Mouse (Mus musculus) small intestine, adult 2 months (tissue): ENCODE results near the gene Lcn5. TPM values are rescaled to one million over a fixed set of nuclear protein-coding genes. Genes with fewer than 3 reads are reported as not detected.

Source experiments
- H3K27ac ChIP-seq: fragments of 200-500 bp; 2 replicates; pipeline ENCODE4 v1.5.1; 2012; ENCODE audit warnings: low read depth, low read length, control low read depth, inconsistent platforms; ENCODE audit not compliant: insufficient read depth
- H3K27me3 ChIP-seq: fragments of 200-500 bp; 2 replicates; pipeline ENCODE4 v1.6.1; 2012; ENCODE audit warnings: mild to moderate bottlenecking, moderate library complexity, low read length, inconsistent platforms; ENCODE audit not compliant: control insufficient read depth, insufficient read depth
- H3K36me3 ChIP-seq: fragments of 200-500 bp; 2 replicates; pipeline ENCODE4 v1.6.1; 2012; ENCODE audit warnings: mild to moderate bottlenecking, low read length, control low read depth, inconsistent platforms; ENCODE audit not compliant: control insufficient read depth, insufficient read depth
- H3K4me1 ChIP-seq: fragments of 200-500 bp; 2 replicates; pipeline ENCODE4 v1.6.1; 2012; ENCODE audit warnings: low read length, inconsistent platforms, mixed read lengths; ENCODE audit not compliant: control insufficient read depth, insufficient read depth, insufficient read length
- H3K4me3 ChIP-seq: fragments of 200-500 bp; 2 replicates; pipeline ENCODE4 v1.5.1; 2012; ENCODE audit warnings: low read depth, mild to moderate bottlenecking, control low read depth, inconsistent platforms, low read length, moderate library complexity
- CTCF ChIP-seq: fragments of 200-500 bp; IDR thresholded peaks from 2 replicates; pipeline ENCODE4 v1.5.1; 2012; ENCODE audit warnings: low read depth, mild to moderate bottlenecking, control low read depth, inconsistent platforms, low read length, moderate library complexity, mixed read lengths; ENCODE audit not compliant: insufficient replicate concordance, insufficient read length; ENCODE audit errors: extremely low read depth
- POLR2A ChIP-seq: fragments of 200-500 bp; IDR thresholded peaks from 2 replicates; pipeline ENCODE4 v1.6.1; 2012; ENCODE audit warnings: low read depth, mild to moderate bottlenecking, control low read depth, inconsistent platforms, low read length, moderate library complexity
- WGBS: fragments of 180-500 bp; shearing (Covaris S2); methylation state at CpG from one replicate; pipeline ENCODE4 v1.1.7; 2018; 5-methylcytosine and 5-hydroxymethylcytosine counted together
- polyA plus RNA-seq: library from polyadenylated mRNA; depleted of rRNA; stranded (reverse); fragments of >200 nt; gene quantifications from 2 replicates; pipeline ENCODE4 v1.2.3, GENCODE M21; 2012; rRNA removed

Lcn5 gene
- not detected in 2 replicates for polyA plus RNA-seq

DNA sequence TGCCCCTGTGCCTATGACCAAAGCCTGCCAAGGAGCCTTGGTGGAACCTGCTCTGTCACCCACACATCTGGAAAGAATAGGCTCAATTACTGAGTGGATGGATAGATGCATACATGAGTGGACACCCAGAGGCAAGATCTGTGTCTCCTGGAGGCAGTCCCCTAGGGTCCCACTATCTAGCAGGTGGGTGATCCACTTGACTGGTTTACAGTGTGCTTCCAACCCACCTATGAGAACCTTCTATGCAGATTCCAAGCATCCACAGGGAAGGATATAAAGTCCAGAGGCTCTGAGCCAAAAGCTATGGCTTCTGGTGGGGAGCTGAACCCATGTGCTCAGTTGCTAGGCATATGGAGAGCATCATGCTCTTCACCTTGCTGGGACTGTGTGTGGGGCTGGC is at the start of gene Lcn5:
Gene Lcn5, plus strand, starts transcription at position 301 of the 400 bp plus-strand sequence.
- TF ChIP-seq POLR2A (no peak), CTCF (no peak)
- Histone ChIP-seq H3K27ac (no peak within 1 kb of the TSS), H3K4me1 (peaks cover 3% of the 10 kb centered on the region; the same call in 1 of the 2 replicates), H3K4me3 (no peak within 1 kb of the TSS), H3K36me3 (no peaks in the 10 kb centered on the region), H3K27me3 (no peaks in the 10 kb centered on the region)

DNA sequence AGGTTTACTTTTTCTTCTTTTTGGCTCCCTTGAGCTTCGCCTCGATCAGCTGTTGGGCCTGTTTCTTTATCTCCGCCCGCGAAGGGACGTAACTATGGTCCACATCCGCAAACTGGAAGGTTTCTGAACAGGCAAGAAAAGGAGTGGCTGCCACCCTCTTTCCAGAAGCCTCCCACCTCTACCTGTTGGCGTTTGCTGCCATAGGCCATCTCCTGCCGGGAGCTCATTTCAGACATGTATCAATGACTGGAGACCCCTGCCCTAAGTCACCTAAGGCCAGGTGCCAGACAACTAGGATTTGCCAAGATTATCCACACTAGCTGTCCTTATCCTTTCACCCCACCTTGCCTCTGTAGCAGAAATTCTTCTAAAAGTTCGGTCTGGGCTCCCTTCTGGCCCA is 49.1 kb upstream of the Lcn5 start:
- H3K4me3 ChIP-seq, result peak overlapping the region; percentile 99
- H3K27ac ChIP-seq, result no peak overlapping the region
- TF ChIP-seq CTCF (no peak), POLR2A (no peak)
- no peaks in the 10 kb centered on the region for H3K27me3 ChIP-seq
- H3K36me3 ChIP-seq, result no peaks in the 10 kb centered on the region
- WGBS, result 30% methylated on average over 10 of the region's 10 CpGs
- H3K4me1 ChIP-seq, result peaks cover 7% of the 10 kb centered on the region; the same call in 1 of the 2 replicates

- TF ChIP-seq CTCF (no peak), POLR2A (no peak)
- no peak overlapping the region for H3K27ac ChIP-seq
- no peaks in the 10 kb centered on the region for H3K36me3 ChIP-seq
- H3K4me1 ChIP-seq, result no peaks in the 10 kb centered on the region; the same call in none of the 2 replicates
- H3K27me3 ChIP-seq, result peaks cover 14% of the 10 kb centered on the region
- WGBS, result 16% methylated on average over 22 of the region's 22 CpGs
- H3K4me3 ChIP-seq, result no peak overlapping the region
Measured at GRCm38 (mm10) chr2:25616398-25616797, 41.4 kb upstream of the Lcn5 start.

GRCm38 (mm10) chr2:25617578-25617977 is 40.2 kb upstream of the Lcn5 start, which contains the start of gene Ccdc183:
Ccdc183 (minus strand) TSS chr2:25617678.
- H3K27ac ChIP-seq, result no peak within 1 kb of the TSS
- TF ChIP-seq CTCF, result no peak
- TF ChIP-seq POLR2A, result no peak
- no peaks in the 10 kb centered on the region for H3K36me3 ChIP-seq
- 85% methylated on average over 3 of the region's 3 CpGs for WGBS
- no peaks in the 10 kb centered on the region; the same call in none of the 2 replicates for H3K4me1 ChIP-seq
- H3K4me3 ChIP-seq, result no peak within 1 kb of the TSS
- peaks cover 14% of the 10 kb centered on the region for H3K27me3 ChIP-seq

GRCm38 (mm10) chr2:25620386-25620785 is 37.4 kb upstream of the Lcn5 start:
- Histone ChIP-seq H3K4me3 (no peak overlapping the region), H3K27me3 (peaks cover 14% of the 10 kb centered on the region), H3K27ac (no peak overlapping the region), H3K36me3 (no peaks in the 10 kb centered on the region), H3K4me1 (no peaks in the 10 kb centered on the region; the same call in none of the 2 replicates)
- no peak for TF ChIP-seq CTCF
- TF ChIP-seq POLR2A, result no peak
- 82% methylated on average over 6 of the region's 6 CpGs for WGBS

- H3K4me1 ChIP-seq, result no peaks in the 10 kb centered on the region; the same call in none of the 2 replicates
- H3K4me3 ChIP-seq, result no peak overlapping the region
- TF ChIP-seq POLR2A (no peak), CTCF (no peak)
- no peaks in the 10 kb centered on the region for H3K36me3 ChIP-seq
- WGBS, result 88% methylated on average over 4 of the region's 4 CpGs
- H3K27ac ChIP-seq, result no peak overlapping the region
- H3K27me3 ChIP-seq, result peaks cover 10% of the 10 kb centered on the region
Measured at GRCm38 (mm10) chr2:25620852-25621228, 36.9 kb upstream of the Lcn5 start.

DNA sequence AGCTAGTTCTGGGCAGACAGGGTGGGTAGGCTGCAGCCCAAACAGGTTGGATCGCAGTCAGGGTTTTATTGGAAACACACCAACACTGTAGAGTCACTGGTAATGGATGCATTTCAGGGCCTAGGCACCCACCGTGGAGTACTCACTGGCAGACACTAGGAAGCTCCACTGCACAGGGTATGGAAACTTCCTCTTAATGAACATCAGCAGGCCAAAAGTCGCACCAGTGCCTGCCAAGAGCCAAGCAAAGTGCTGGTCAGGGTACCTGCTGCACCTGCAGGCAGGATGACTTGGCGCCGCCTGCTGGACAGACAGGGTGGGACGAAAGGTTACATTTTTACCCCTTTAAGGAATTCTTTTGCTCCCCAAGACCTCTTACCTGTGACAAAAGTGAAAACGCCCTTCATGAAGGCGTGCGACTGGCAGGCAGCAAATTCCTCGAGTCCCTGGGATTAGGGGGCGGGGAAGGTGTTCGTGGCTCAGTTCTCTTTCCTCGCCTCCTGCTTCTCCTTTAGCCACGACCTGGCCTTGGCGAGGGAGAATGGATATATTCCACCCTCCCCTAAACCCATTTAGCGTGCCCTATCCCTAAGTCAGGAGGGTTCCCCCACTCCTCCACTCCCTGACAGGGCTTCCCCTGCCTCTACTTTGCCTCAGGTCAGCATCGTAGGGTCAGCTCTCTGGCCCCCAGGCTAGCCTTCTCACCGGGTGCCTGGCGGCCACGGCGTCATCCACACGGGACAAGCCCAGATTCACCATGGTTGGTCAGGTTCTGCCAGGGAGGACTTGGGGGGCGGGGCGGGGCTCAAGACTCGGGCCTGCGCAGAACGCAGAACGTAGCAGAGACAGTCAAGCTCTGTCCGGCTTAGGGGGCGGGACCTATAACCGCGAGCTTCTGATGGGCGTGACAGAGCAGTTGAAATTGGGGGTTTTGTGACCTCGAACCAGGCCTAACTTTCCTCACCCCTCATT is 36.2 kb upstream of the Lcn5 start, which contains the start of gene Tmem141:
Gene Tmem141, minus strand, starts transcription at position 777 of the 972 bp plus-strand sequence.
- TF ChIP-seq CTCF (peak; percentile 76), POLR2A (no peak; the same call in 1 of the 2 replicates)
- peaks cover 3% of the 10 kb centered on the region; the same call in 1 of the 2 replicates for H3K27me3 ChIP-seq
- peak within 1 kb of the TSS; percentile 44 for H3K27ac ChIP-seq
- peak within 1 kb of the TSS; percentile 68 for H3K4me3 ChIP-seq
- no peaks in the 10 kb centered on the region for H3K36me3 ChIP-seq
- WGBS, result 5% methylated on average over 34 of the region's 34 CpGs
- no peaks in the 10 kb centered on the region; the same call in 1 of the 2 replicates for H3K4me1 ChIP-seq
